Mouse (Mus musculus): ENCODE results near the gene Axl. TPM values are rescaled to one million over a fixed set of nuclear protein-coding genes. Genes with fewer than 3 reads are reported as not detected.
A peak's percentile ranks its signal among the peaks of the same experiment; 100 is the strongest.

Gene Axl
- total and polyA plus RNA-seq, 3 experiments = 0.19 to 0.98 (median 0.96) TPM

- H3K4me2 ChIP-seq (ENCODE audit: insufficient read depth, low read depth, poor library complexity, severe bottlenecking) = no peak overlapping the region
- peaks cover 42% of the 10 kb centered on the region for H3K27me3 ChIP-seq (replicated peaks)
- dilution Hi-C loops (cut with MboI; ENCODE audit: extremely low pct_ligation_motif_present, extremely low pct_unique_long_range_greater_than_20kb, low sequenced_read_pairs) (no loop called here), in situ Hi-C loops (cut with MboI; ENCODE audit: low pct_ligation_motif_present, low pct_unique_long_range_greater_than_20kb, low sequenced_read_pairs) (no loop called here)
- DNase-seq (ENCODE audit: extremely low read depth) = no peak
- TF ChIP-seq MAX (IDR thresholded peaks at IDR 0.05; ENCODE audit: low read length) (no peak), MXI1 (IDR thresholded peaks at IDR 0.05; ENCODE audit: low read depth, low read length) (no peak), BHLHE40 (IDR thresholded peaks at IDR 0.05; ENCODE audit: low read depth, low read length) (peak; percentile 91), KAT2A (IDR thresholded peaks at IDR 0.05; ENCODE audit: insufficient replicate concordance, low read length) (no peak), ETS1 (conservative IDR thresholded peaks at IDR 0.05; ENCODE audit: low read depth, low read length) (peak; percentile 45), MEF2A (IDR thresholded peaks at IDR 0.05; ENCODE audit: borderline replicate concordance, low read depth, low read length) (peak; percentile 62; the same call in 1 of the 2 replicates), IRF4 (IDR thresholded peaks at IDR 0.05; ENCODE audit: low read depth, low read length) (peak; percentile 22; the same call in 1 of the 2 replicates), HCFC1 (IDR thresholded peaks at IDR 0.05; ENCODE audit: low read depth, low read length) (no peak)
- peaks cover 13 to 21% of the 10 kb centered on the region in 2 experiments for H3K4me1 ChIP-seq (ENCODE audit: control insufficient read depth in 1 of 2, insufficient read depth in 2 of 2)
- H3K27ac ChIP-seq (ENCODE audit: insufficient read depth, low read depth) = no peak overlapping the region
- no peaks in the 10 kb centered on the region for H3K79me2 ChIP-seq (replicated peaks; ENCODE audit: control insufficient read depth, extremely low read depth, insufficient read depth, poor library complexity, severe bottlenecking)
- no peaks in the 10 kb centered on the region for H3K36me3 ChIP-seq (replicated peaks in 1 of 2; ENCODE audit: control insufficient read depth in 1 of 2, insufficient read depth in 1 of 2, low read length in 1 of 2)
- no peaks in the 10 kb centered on the region for H3K9me3 ChIP-seq (replicated peaks; ENCODE audit: low read length)
- no peak overlapping the region for H3K4me3 ChIP-seq (replicated peaks in 1 of 3; ENCODE audit: low read depth in 2 of 3, low read length in 2 of 3, poor library complexity in 1 of 3)
- no peak overlapping the region for H3K9ac ChIP-seq (ENCODE audit: insufficient read depth, low read depth)
Observed at GRCm38 (mm10) chr7:25786974-25787373, 1.5 kb downstream of the Axl start.

- Histone ChIP-seq H3K4me2 (ENCODE audit: insufficient read depth, low read depth, poor library complexity, severe bottlenecking) (no peak overlapping the region), H3K79me2 (replicated peaks; ENCODE audit: control insufficient read depth, extremely low read depth, insufficient read depth, poor library complexity, severe bottlenecking) (no peaks in the 10 kb centered on the region), H3K27ac (ENCODE audit: insufficient read depth, low read depth) (no peak overlapping the region), H3K4me1 (ENCODE audit: control insufficient read depth in 1 of 2, insufficient read depth in 2 of 2) (peaks cover 13 to 34% of the 10 kb centered on the region in 2 experiments), H3K36me3 (replicated peaks in 1 of 2; ENCODE audit: control insufficient read depth in 1 of 2, insufficient read depth in 1 of 2, low read length in 1 of 2) (no peaks in the 10 kb centered on the region), H3K9me3 (replicated peaks; ENCODE audit: low read length) (no peaks in the 10 kb centered on the region), H3K4me3 (replicated peaks in 1 of 3; ENCODE audit: low read depth in 2 of 3, low read length in 2 of 3, poor library complexity in 1 of 3) (no peak overlapping the region), H3K27me3 (replicated peaks) (peaks cover 35% of the 10 kb centered on the region), H3K9ac (ENCODE audit: insufficient read depth, low read depth) (no peak overlapping the region)
- no peak for DNase-seq (ENCODE audit: extremely low read depth)
- TF ChIP-seq MAFK (IDR thresholded peaks at IDR 0.05; ENCODE audit: insufficient replicate concordance, low read length) = no peak
- no peak for TF ChIP-seq HCFC1 (IDR thresholded peaks at IDR 0.05; ENCODE audit: low read depth, low read length)
- TF ChIP-seq TBP (conservative IDR thresholded peaks at IDR 0.05; ENCODE audit: low read depth, low read length) = no peak
- in situ Hi-C loops (cut with MboI; ENCODE audit: low pct_ligation_motif_present, low pct_unique_long_range_greater_than_20kb, low sequenced_read_pairs) (no loop called here), dilution Hi-C loops (cut with MboI; ENCODE audit: extremely low pct_ligation_motif_present, extremely low pct_unique_long_range_greater_than_20kb, low sequenced_read_pairs) (no loop called here)
Observed at GRCm38 (mm10) chr7:25785752-25786151, 2.8 kb downstream of the Axl start.

GRCm38 (mm10) chr7:25784808-25785207, 3.7 kb downstream of the Axl start:
- TF ChIP-seq MEF2A (IDR thresholded peaks at IDR 0.05; ENCODE audit: borderline replicate concordance, low read depth, low read length) (no peak), ELF1 (IDR thresholded peaks at IDR 0.05; ENCODE audit: low read depth, low read length) (no peak), ZC3H11A (IDR thresholded peaks at IDR 0.05; ENCODE audit: low read depth, low read length) (no peak), EP300 (IDR thresholded peaks at IDR 0.05; ENCODE audit: low read length) (no peak), RCOR1 (conservative IDR thresholded peaks at IDR 0.05; ENCODE audit: low read depth, low read length) (no peak), NELFE (IDR thresholded peaks at IDR 0.05; ENCODE audit: low read depth, low read length) (no peak)
- no peaks in the 10 kb centered on the region for H3K9me3 ChIP-seq (replicated peaks; ENCODE audit: low read length)
- H3K9ac ChIP-seq (ENCODE audit: insufficient read depth, low read depth) = no peak overlapping the region
- H3K4me3 ChIP-seq (replicated peaks in 1 of 3; ENCODE audit: low read depth in 2 of 3, low read length in 2 of 3, poor library complexity in 1 of 3) = no peak overlapping the region
- H3K36me3 ChIP-seq (replicated peaks in 1 of 2; ENCODE audit: control insufficient read depth in 1 of 2, insufficient read depth in 1 of 2, low read length in 1 of 2) = no peaks in the 10 kb centered on the region
- H3K27ac ChIP-seq (ENCODE audit: insufficient read depth, low read depth) = no peak overlapping the region
- H3K79me2 ChIP-seq (replicated peaks; ENCODE audit: control insufficient read depth, extremely low read depth, insufficient read depth, poor library complexity, severe bottlenecking) = no peaks in the 10 kb centered on the region
- H3K4me2 ChIP-seq (ENCODE audit: insufficient read depth, low read depth, poor library complexity, severe bottlenecking) = no peak overlapping the region
- peaks cover 13 to 34% of the 10 kb centered on the region in 2 experiments for H3K4me1 ChIP-seq (ENCODE audit: control insufficient read depth in 1 of 2, insufficient read depth in 2 of 2)
- in situ Hi-C loops (cut with MboI; ENCODE audit: low pct_ligation_motif_present, low pct_unique_long_range_greater_than_20kb, low sequenced_read_pairs) (no loop called here), dilution Hi-C loops (cut with MboI; ENCODE audit: extremely low pct_ligation_motif_present, extremely low pct_unique_long_range_greater_than_20kb, low sequenced_read_pairs) (no loop called here)
- peaks cover 26% of the 10 kb centered on the region for H3K27me3 ChIP-seq (replicated peaks)
- no peak for DNase-seq (ENCODE audit: extremely low read depth)

Data from CH12.LX (cell line).